Mouse (Mus musculus): ENCODE results near the gene Zfp780b. TPM values are rescaled to one million over a fixed set of nuclear protein-coding genes. Genes with fewer than 3 reads are reported as not detected.
A peak's percentile ranks its signal among the peaks of the same experiment; 100 is the strongest.
"Not testable (repeated sequence)": the region's sequence is repeated elsewhere in the genome, so short reads cannot be mapped to it uniquely, and the experiment has no call there.

Zfp780b gene
- polyA plus RNA-seq (2016; fragmentation: Nextera tagmentation; extraction: Ambion mirVana), result 25.4 and 25.7 TPM in 2 replicates

DNA sequence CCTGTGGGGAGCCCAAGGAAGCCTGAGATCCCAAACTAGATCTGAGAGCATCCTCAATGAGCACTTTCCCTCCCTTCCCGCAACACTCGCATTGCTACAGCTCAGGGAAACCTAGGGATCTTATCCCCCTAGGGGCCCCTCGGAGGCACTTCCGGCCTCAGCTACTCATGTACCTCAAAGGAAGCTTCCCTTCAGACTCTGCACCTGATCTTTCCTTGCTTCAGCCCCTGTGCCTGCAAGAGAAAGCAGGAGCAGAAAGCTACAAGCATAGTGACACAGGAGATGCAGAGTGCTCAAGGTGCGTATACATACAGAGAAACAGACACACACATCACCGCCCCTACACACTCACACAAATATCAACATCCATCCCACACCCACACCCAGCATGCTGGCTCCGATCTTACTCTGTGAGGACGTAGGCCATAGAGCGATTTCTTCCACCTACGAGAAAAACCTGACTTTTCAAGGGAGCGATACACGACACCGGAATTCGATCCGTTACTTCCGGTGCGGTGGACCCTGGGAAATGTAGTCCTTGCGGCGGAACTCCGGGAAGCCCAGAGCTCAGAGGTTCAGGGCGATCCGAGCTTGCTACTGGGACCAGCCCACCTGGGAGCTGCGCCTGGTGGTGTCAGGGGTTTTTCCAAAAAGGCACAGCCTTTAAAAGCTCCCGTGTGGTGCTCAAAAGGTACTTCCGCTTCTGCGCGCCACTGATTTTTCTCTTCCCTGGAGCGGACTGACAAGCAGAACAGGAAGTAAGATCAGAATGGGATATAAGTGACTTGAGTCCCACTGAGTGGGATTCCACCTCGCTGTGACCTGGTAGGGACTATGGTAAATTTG lies at the start of gene Zfp780b:
Gene Zfp780b (minus strand): TSS at position 489 of the 846 bp plus-strand sequence.
- peak within 1 kb of the TSS; percentile 70 for H3K4me3 ChIP-seq (replicated peaks)
- H3K27me3 ChIP-seq, result no peaks in the 10 kb centered on the region
- H3K9me3 ChIP-seq, result peaks cover 17% of the 10 kb centered on the region
- peak within 1 kb of the TSS; percentile 82 for H3K27ac ChIP-seq
- ATAC-seq (ENCODE audit: insufficient number of reproducible peaks, insufficient read depth, low FRiP score, low TSS enrichment, low read depth), result peak; percentile 72
- peaks cover 16% of the 10 kb centered on the region for H3K36me3 ChIP-seq
- peaks cover 9% of the 10 kb centered on the region for H3K4me1 ChIP-seq (replicated peaks)
- peak within 1 kb of the TSS; percentile 85 for H3K9ac ChIP-seq (replicated peaks)
- peak within 1 kb of the TSS; percentile 87 for H3K4me2 ChIP-seq
- WGBS, result under 1% methylated on average over 29 of the region's 29 CpGs

- Histone ChIP-seq H3K4me1 (replicated peaks) (peaks cover 11% of the 10 kb centered on the region), H3K9me3 (no peaks in the 10 kb centered on the region; the same call in 1 of the 2 replicates), H3K27me3 (peaks cover 6% of the 10 kb centered on the region; the same call in 1 of the 2 replicates), H3K4me3 (replicated peaks) (peak overlapping the region; percentile 78), H3K36me3 (peaks cover 21% of the 10 kb centered on the region), H3K4me2 (peak overlapping the region; percentile 90), H3K9ac (replicated peaks) (peak overlapping the region; percentile 79), H3K27ac (peak overlapping the region; percentile 67; the same call in 1 of the 2 replicates)
- 0 out of 2 replicates have a peak, but pooled peaks have one; percentile 44 for ATAC-seq (ENCODE audit: insufficient number of reproducible peaks, insufficient read depth, low FRiP score, low TSS enrichment, low read depth)
- WGBS, result 28% methylated on average over 7 of the region's 7 CpGs
These were observed 35.5 kb upstream of the Zfp780b start for GRCm38 (mm10) chr7:28014445-28014810.

DNA sequence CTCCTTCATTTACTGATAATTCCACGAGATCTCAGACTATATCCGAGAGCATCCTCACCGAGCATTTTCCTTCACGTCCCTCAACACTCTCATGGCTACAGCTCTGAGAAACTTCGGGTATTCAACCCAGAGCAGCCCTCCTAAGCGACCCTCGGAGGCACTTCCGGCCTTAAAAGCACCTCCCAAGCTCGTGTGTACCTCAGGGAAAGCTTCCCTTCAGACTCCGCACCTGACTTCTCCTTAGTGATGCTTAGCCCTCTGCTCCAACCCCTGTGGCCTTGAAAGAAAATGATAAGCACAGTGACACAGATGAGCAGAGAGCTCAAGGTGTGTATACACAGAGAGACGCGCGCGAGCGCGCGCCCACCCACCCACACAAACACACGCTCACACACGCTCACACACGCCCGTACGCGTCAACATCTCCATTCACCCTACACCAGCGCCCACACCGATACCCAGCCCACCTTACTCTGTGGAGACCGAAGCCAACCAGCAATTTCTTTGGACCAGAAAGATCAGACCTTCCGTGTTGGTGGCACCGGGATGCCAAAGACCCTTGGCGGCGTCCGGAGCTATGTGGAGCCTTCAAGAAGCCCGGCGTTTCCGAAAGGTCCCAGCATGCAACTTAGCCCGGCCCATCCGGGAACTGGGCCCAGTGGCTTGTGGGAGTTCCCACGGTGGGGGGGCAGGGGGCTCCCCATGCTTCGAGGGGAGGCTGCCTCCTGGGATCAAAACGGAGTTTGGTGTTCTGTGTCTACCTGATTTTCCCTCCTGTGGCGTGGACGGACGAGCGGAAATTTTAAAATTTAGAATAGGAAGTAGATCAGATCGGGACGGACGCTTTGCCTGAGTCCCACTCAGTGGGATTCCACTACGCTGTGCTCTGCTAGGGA lies 34.8 kb upstream of the Zfp780b start, which contains the start of gene Zfp850:
Gene Zfp850 (minus strand): TSS at position 567 of the 896 bp plus-strand sequence.
- Histone ChIP-seq H3K4me1 (replicated peaks) (peaks cover 11% of the 10 kb centered on the region), H3K36me3 (peaks cover 26% of the 10 kb centered on the region), H3K27me3 (peaks cover 6% of the 10 kb centered on the region; the same call in 1 of the 2 replicates), H3K9ac (replicated peaks) (peak within 1 kb of the TSS; percentile 79), H3K27ac (peak within 1 kb of the TSS; percentile 67; the same call in 1 of the 2 replicates), H3K4me3 (replicated peaks) (peak within 1 kb of the TSS; percentile 78), H3K9me3 (no peaks in the 10 kb centered on the region; the same call in 1 of the 2 replicates), H3K4me2 (peak within 1 kb of the TSS; percentile 90)
- peak; percentile 83 for ATAC-seq (ENCODE audit: insufficient number of reproducible peaks, insufficient read depth, low FRiP score, low TSS enrichment, low read depth)
- 1% methylated on average over 47 of the region's 47 CpGs for WGBS

DNA sequence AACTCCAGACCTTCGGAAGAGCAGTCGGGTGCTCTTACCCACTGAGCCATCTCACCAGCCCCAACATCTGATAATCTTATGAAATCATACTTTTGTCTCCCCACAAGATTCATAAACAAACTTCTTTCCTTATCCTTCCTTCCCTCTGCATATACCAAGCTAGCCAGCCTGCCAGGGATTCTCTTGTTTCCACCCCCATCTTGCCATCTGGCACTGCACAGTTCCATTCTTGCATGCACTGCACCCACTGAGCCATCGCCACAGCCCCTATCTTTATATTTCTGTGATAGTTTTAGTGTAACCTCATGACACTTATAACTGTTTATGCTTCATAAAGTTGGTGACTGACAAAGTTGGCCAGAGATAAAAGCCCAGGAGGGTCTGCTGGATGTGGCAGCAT lies 31.3 kb upstream of the Zfp780b start:
- H3K4me3 ChIP-seq (replicated peaks), result no peak overlapping the region
- no peaks in the 10 kb centered on the region for H3K27me3 ChIP-seq
- no peak for ATAC-seq (ENCODE audit: insufficient number of reproducible peaks, insufficient read depth, low FRiP score, low TSS enrichment, low read depth)
- H3K9me3 ChIP-seq, result no peaks in the 10 kb centered on the region
- H3K4me2 ChIP-seq, result no peak overlapping the region
- 98% methylated on average over 3 of the region's 3 CpGs for WGBS
- H3K9ac ChIP-seq (replicated peaks), result no peak overlapping the region
- peaks cover 11% of the 10 kb centered on the region for H3K4me1 ChIP-seq (replicated peaks)
- H3K27ac ChIP-seq, result no peak overlapping the region
- H3K36me3 ChIP-seq, result peaks cover 56% of the 10 kb centered on the region

DNA sequence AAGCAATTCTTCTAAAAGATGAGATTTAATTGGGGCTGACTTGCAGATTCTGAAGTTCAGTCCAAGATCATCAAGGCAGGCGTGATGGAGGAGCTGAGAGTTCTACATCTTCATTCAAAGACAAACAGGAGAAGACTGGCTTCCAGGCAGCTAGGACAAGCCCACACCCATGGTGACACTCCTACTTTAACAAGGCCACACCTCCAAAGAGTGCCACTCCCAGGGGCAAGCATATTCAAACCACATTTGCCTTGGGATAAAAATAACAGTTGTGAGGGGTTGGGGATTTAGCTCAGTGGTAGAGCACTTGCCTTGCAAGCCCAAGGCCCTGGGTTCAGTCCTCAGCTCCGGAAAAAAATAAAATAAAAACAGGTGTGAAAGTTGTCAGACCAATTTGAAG lies 3.2 kb upstream of the Zfp780b start:
- Histone ChIP-seq H3K27me3 (no peaks in the 10 kb centered on the region), H3K27ac (no peak overlapping the region), H3K9ac (replicated peaks) (no peak overlapping the region), H3K4me2 (no peak overlapping the region), H3K4me3 (replicated peaks) (no peak overlapping the region), H3K9me3 (peaks cover 44% of the 10 kb centered on the region), H3K36me3 (peaks cover 20% of the 10 kb centered on the region), H3K4me1 (replicated peaks) (peaks cover 9% of the 10 kb centered on the region)
- WGBS, result 72% methylated on average over 2 of the region's 2 CpGs
- ATAC-seq (ENCODE audit: insufficient number of reproducible peaks, insufficient read depth, low FRiP score, low TSS enrichment, low read depth), result no peak

GRCm38 (mm10) chr7:27949451-27949850 lies 29.5 kb downstream of the Zfp780b start:
- not testable (repeated sequence) for H3K4me1 ChIP-seq (replicated peaks); H3K27ac ChIP-seq; H3K27me3 ChIP-seq; H3K4me3 ChIP-seq (replicated peaks); H3K9me3 ChIP-seq; ATAC-seq (ENCODE audit: insufficient number of reproducible peaks, insufficient read depth, low FRiP score, low TSS enrichment, low read depth); H3K9ac ChIP-seq (replicated peaks); H3K4me2 ChIP-seq; H3K36me3 ChIP-seq
- WGBS, result 92% methylated on average over 13 of the region's 13 CpGs

GRCm38 (mm10) chr7:27941869-27942268 lies 37.1 kb downstream of the Zfp780b start:
- H3K9ac ChIP-seq (replicated peaks); H3K4me1 ChIP-seq (replicated peaks); H3K4me2 ChIP-seq; H3K36me3 ChIP-seq; H3K4me3 ChIP-seq (replicated peaks); H3K27ac ChIP-seq; ATAC-seq (ENCODE audit: insufficient number of reproducible peaks, insufficient read depth, low FRiP score, low TSS enrichment, low read depth); H3K9me3 ChIP-seq; H3K27me3 ChIP-seq: not testable (repeated sequence)
- 51% methylated on average over 5 of the region's 7 CpGs for WGBS

- not testable (repeated sequence) for H3K4me1 ChIP-seq (replicated peaks); H3K36me3 ChIP-seq; H3K9me3 ChIP-seq; H3K4me3 ChIP-seq (replicated peaks); ATAC-seq (ENCODE audit: insufficient number of reproducible peaks, insufficient read depth, low FRiP score, low TSS enrichment, low read depth); H3K27ac ChIP-seq; H3K9ac ChIP-seq (replicated peaks); H3K27me3 ChIP-seq
- 25% methylated on average over 1 of the region's 9 CpGs for WGBS
- H3K4me2 ChIP-seq, result peak overlapping the region; percentile 48
These were observed 45.2 kb downstream of the Zfp780b start for GRCm38 (mm10) chr7:27933800-27934158.

- H3K4me3 ChIP-seq (replicated peaks), result peak overlapping the region; percentile 18; the same call in 1 of the 2 replicates
- 0 out of 2 replicates have a peak overlapping the region, but pooled peaks have one; percentile 23 for H3K9ac ChIP-seq (replicated peaks)
- no peak overlapping the region for H3K27ac ChIP-seq
These were observed 45.7 kb downstream of the Zfp780b start for GRCm38 (mm10) chr7:27933050-27933799.

DNA sequence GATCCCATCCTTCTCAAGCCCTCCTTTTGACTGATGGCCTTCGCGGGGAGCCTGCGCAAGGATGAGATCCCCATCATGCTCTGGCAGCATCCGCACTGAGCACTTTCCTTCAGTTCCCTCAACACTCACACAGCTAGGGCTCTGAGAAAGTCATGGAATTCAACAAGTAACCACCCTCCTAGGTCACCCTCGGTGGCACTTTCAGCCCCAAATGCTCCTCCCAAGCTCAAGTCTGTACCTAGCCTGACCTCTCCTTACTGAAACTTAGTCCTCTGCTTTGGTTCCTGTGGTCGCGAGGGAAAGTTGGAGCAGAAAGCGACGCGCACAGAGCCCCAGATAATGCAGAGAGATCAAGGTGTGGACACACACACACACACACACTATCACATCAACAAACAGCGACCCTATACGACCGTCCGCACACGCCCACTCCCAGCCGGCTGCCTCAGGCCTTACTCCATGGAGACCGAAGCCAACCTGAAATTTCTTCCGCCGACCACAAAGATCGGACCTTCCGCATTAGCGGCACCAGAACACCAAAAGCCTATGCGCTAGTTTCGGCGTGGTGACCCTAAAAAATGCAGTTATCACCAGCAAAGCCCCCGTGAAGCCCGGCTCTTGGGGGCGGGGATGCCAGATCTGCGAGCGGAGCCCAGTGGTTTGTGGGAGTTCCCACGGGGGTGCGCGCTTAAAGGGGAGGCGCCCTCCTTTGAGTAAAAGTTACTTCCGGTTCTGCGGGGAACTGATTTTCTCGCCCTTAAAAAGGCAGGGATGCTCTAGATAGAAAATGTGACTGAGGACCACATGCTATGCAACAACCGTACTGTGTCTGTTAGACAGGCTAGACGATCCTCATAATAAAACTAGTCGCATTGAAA lies 49.9 kb downstream of the Zfp780b start, which contains the start of gene Zfp974:
Gene Zfp974 (minus strand): TSS at position 643 of the 878 bp plus-strand sequence.
- Histone ChIP-seq H3K4me1 (replicated peaks) (peaks cover 7% of the 10 kb centered on the region), H3K27ac (peak within 1 kb of the TSS; percentile 37; the same call in 1 of the 2 replicates), H3K36me3 (peaks cover 13% of the 10 kb centered on the region; the same call in 1 of the 2 replicates), H3K4me3 (replicated peaks) (peak within 1 kb of the TSS; percentile 59), H3K9me3 (no peaks in the 10 kb centered on the region), H3K9ac (replicated peaks) (peak within 1 kb of the TSS; percentile 72), H3K27me3 (no peaks in the 10 kb centered on the region), H3K4me2 (peak within 1 kb of the TSS; percentile 77)
- ATAC-seq (ENCODE audit: insufficient number of reproducible peaks, insufficient read depth, low FRiP score, low TSS enrichment, low read depth), result peak; percentile 85; the same call in 1 of the 2 replicates
- WGBS, result 6% methylated on average over 40 of the region's 40 CpGs

More at GRCm38 (mm10) chr7:27933050-27933799, 45.7 kb downstream of the Zfp780b start:
- no peak for ATAC-seq (ENCODE audit: insufficient number of reproducible peaks, insufficient read depth, low FRiP score, low TSS enrichment, low read depth)
- Histone ChIP-seq H3K4me1 (replicated peaks) (peaks cover 6% of the 10 kb centered on the region), H3K27me3 (no peaks in the 10 kb centered on the region), H3K4me2 (peak overlapping the region; percentile 48), H3K36me3 (no peaks in the 10 kb centered on the region), H3K9me3 (no peaks in the 10 kb centered on the region)
- 26% methylated on average over 7 of the region's 7 CpGs for WGBS
